Mouse (Mus musculus) thymus, adult 2 months (tissue): ENCODE results near the gene Qrfp.

Source experiments
- CTCF ChIP-seq: fragments of 200-500 bp; IDR thresholded peaks from 2 replicates; pipeline ENCODE4 v1.5.1; 2012; ENCODE audit warnings: mild to moderate bottlenecking, control low read depth, low read length, moderate library complexity, borderline replicate concordance; ENCODE audit not compliant: control insufficient read depth, poor library complexity, insufficient read depth; ENCODE audit errors: extremely low read depth
- POLR2A ChIP-seq: fragments of 200-500 bp; IDR thresholded peaks from 2 replicates; pipeline ENCODE4 v1.6.1; 2012; ENCODE audit warnings: mild to moderate bottlenecking, low read length, control low read depth, moderate library complexity; ENCODE audit not compliant: control insufficient read depth, poor library complexity, insufficient read depth; ENCODE audit errors: extremely low read depth

DNA sequence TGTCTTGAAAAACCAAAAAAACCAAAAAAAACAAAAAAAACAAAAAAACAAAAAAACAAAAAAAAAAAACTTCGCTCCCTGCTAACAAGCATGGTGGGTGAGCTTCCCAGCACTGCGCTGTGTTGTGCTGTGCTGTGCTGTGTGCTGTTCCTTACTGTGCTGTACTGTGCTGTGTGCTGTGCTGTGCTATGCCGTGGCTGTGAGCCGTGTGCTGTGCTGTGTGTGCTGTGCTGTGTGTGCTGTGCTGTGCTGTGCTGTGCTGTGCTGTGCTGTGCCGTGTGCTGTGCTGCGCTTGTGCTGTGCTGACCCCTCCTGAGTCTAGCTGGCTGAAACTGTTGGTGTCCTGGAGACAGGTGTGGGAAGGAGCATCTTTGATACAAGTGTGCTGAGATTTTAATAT is 43.3 kb downstream of the Qrfp start:
- TF ChIP-seq CTCF (no peak), POLR2A (no peak)
